Mouse (Mus musculus): ENCODE data around the gene Mettl14. TPM values are rescaled to one million over a fixed set of nuclear protein-coding genes. Genes with fewer than 3 reads are reported as not detected.

Gene Mettl14
- polyA plus RNA-seq, 1 experiment from 2014 or later, result 27.0 TPM

DNA sequence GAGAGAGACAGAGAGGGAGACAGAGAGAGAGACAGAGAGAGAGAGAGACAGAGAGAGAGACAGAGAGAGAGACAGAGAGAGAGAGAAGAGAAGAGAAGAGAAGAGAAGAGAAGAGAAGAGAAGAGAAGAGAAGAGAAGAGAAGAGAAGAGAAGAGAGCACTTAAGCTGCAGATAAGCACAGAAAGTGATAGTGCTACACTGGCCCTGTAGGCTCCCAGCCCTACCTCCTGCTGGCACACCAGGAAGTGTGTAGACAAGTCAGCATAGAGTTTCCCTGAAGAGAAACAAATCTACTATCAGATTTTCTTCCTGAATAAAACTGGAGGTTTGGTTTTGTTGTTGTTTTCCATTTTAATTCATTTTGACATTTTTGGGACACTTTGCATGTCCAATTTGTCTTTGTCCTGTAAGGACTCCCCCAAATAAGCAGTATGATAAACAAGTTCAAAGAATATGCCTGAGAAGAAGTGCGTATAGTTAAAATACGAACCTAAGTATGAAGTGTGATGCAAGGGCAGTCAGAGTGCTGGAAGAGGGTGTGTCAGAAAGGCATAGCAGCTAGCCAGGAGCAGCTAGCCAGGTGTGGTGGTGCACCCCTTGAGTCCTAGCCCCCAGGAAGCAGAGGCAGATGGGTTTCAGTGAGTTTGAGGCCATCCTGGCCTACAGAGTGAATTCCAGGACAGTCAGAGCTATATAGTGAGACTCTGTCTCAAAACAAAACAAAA lies 53.4 kb downstream of the Mettl14 start:
- peak overlapping the region; percentile 80 for H3K27ac ChIP-seq
- WGBS, result 56% methylated on average over 2 of the region's 2 CpGs
- no peaks in the 10 kb centered on the region for H3K27me3 ChIP-seq (replicated peaks)
- no peak overlapping the region for H3K9ac ChIP-seq
- peaks cover 18% of the 10 kb centered on the region for H3K4me1 ChIP-seq (replicated peaks)
- no peak overlapping the region for H3K4me3 ChIP-seq (replicated peaks)
- no peaks in the 10 kb centered on the region for H3K9me3 ChIP-seq
- peak; percentile 11; the same call in 1 of the 2 replicates for ATAC-seq
- H3K4me2 ChIP-seq (replicated peaks), result no peak overlapping the region
- no peaks in the 10 kb centered on the region for H3K36me3 ChIP-seq

DNA sequence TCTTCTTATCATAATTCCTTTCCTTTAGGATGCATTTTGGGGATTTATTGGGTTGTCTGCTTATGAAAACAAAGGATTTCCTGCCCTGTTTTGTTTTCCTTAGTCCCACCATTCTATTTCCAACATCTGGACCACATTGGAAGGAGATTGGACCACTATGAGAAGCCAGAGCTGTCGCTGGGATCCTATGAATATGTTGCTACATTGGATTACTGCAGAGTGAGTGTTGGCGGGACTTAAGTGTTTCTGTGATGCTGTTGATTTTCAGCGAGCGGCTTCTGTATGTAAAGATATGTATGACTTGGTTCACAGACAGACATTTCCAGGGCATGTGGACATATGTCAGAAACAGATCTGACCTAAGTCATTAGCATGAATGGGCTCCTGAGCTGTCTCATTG lies 55.7 kb downstream of the Mettl14 start:
- H3K27me3 ChIP-seq (replicated peaks), result no peaks in the 10 kb centered on the region
- H3K36me3 ChIP-seq, result no peaks in the 10 kb centered on the region
- H3K4me2 ChIP-seq (replicated peaks), result no peak overlapping the region
- H3K27ac ChIP-seq, result peak overlapping the region; percentile 14; the same call in 1 of the 2 replicates
- no peaks in the 10 kb centered on the region for H3K9me3 ChIP-seq
- ATAC-seq, result no peak
- no peak overlapping the region for H3K9ac ChIP-seq
- 68% methylated on average over 4 of the region's 4 CpGs for WGBS
- no peak overlapping the region for H3K4me3 ChIP-seq (replicated peaks)
- H3K4me1 ChIP-seq (replicated peaks), result peaks cover 18% of the 10 kb centered on the region

DNA sequence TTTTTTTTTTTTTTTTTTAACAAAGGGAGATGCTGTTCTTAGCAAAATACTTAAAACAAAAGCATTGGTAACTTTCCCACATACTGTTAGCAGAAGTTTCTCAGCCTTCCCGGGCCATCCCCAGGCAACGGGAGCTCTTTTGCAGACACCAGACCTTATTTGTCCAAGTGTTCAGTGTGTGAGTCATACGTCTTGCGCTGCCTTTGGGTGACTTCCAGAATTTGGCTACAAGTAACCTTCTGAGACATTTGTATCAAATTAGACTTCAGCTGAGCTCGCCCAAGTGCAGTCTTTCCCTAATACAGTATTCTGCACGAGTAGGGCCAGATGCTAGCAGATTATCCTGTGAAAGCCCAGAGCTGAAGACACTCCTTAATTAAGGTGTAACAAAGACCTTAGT lies 56.7 kb downstream of the Mettl14 start:
- Histone ChIP-seq H3K27me3 (replicated peaks) (no peaks in the 10 kb centered on the region), H3K9me3 (no peaks in the 10 kb centered on the region), H3K9ac (no peak overlapping the region), H3K4me1 (replicated peaks) (peaks cover 17% of the 10 kb centered on the region), H3K36me3 (no peaks in the 10 kb centered on the region), H3K4me3 (replicated peaks) (no peak overlapping the region), H3K4me2 (replicated peaks) (no peak overlapping the region), H3K27ac (peak overlapping the region; percentile 75)
- WGBS, result 40% methylated on average over 6 of the region's 6 CpGs
- peak; percentile 56 for ATAC-seq

DNA sequence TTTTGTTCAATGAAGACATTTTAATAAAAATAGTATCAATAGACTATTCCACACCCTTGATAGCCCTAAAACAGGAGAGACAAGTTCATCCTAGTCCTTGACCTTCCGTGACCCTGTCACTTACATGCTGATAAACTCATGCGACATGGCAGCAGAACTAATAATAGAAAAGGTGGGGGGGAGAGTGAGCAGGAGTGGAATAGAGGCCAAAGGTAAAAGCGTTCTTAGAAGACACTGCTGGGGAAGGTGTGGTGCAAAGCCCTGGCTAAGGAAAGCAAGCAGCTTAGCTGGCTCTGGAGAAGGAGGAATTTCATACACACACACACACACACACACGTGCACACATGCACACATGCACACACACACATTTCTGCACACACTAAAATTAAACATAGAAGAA lies 61.6 kb downstream of the Mettl14 start:
- WGBS, result 23% methylated on average over 4 of the region's 4 CpGs
- Histone ChIP-seq H3K9ac (no peak overlapping the region), H3K4me2 (replicated peaks) (peak overlapping the region; percentile 25), H3K27me3 (replicated peaks) (no peaks in the 10 kb centered on the region), H3K4me1 (replicated peaks) (peaks cover 18% of the 10 kb centered on the region), H3K27ac (peak overlapping the region; percentile 82), H3K36me3 (no peaks in the 10 kb centered on the region), H3K4me3 (replicated peaks) (no peak overlapping the region), H3K9me3 (no peaks in the 10 kb centered on the region)
- peak; percentile 45; the same call in 1 of the 2 replicates for ATAC-seq

DNA sequence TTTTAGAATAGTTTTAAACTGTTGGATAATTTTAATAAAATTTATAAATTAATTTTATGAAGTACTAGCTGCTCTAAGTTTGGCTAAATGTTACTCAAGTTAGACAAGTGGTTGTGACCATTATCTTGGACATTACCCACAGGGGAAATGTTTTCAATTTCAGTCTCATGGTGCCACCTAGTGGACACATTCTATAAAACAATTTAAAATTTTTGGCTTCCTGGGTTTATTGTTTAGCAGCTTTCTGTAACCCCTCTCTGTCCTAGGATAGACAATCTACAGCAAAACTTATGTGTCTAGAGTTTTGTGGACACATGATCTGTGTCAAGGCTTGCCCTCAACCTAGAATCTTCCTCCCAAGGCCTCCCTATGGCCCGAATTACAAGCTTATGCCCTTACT lies 63.8 kb downstream of the Mettl14 start:
- H3K4me3 ChIP-seq (replicated peaks), result no peak overlapping the region
- peak; percentile 50; the same call in 1 of the 2 replicates for ATAC-seq
- H3K9ac ChIP-seq, result no peak overlapping the region
- H3K27ac ChIP-seq, result no peak overlapping the region
- no peaks in the 10 kb centered on the region for H3K27me3 ChIP-seq (replicated peaks)
- no peaks in the 10 kb centered on the region for H3K9me3 ChIP-seq
- no peaks in the 10 kb centered on the region for H3K36me3 ChIP-seq
- H3K4me2 ChIP-seq (replicated peaks), result no peak overlapping the region
- WGBS, result 45% methylated on average over 1 of the region's 1 CpGs
- peaks cover 15% of the 10 kb centered on the region for H3K4me1 ChIP-seq (replicated peaks)

GRCm38 (mm10) chr3:123321612-123322011 lies 64.3 kb downstream of the Mettl14 start:
- Histone ChIP-seq H3K36me3 (no peaks in the 10 kb centered on the region), H3K4me3 (replicated peaks) (no peak overlapping the region), H3K27ac (peak overlapping the region; percentile 52; the same call in 1 of the 2 replicates), H3K27me3 (replicated peaks) (no peaks in the 10 kb centered on the region), H3K4me2 (replicated peaks) (no peak overlapping the region), H3K9me3 (no peaks in the 10 kb centered on the region), H3K9ac (no peak overlapping the region), H3K4me1 (replicated peaks) (peaks cover 15% of the 10 kb centered on the region)
- 77% methylated on average over 6 of the region's 6 CpGs for WGBS
- peak; percentile 42; the same call in 1 of the 2 replicates for ATAC-seq

DNA sequence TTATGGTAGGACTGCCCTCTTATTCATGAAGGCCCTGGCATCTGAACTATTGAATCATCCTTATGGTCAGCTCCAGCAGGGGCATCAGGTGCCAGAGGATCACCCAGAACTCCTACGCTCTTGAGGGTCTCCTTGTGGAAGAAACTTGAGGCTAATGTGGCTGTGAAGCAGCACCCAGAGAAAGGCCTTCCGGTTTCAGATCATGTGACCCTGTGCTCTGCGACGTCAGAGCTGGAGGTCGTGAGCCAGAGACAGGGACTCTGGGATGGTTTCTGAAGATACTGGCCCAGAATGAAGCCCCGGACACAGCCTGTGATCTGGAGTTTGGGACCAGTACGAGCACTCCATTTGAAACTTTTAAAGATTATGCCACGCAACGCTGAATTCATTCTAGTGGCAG lies 65.6 kb downstream of the Mettl14 start:
- H3K27me3 ChIP-seq (replicated peaks), result no peaks in the 10 kb centered on the region
- H3K4me3 ChIP-seq (replicated peaks), result no peak overlapping the region
- no peak overlapping the region for H3K4me2 ChIP-seq (replicated peaks)
- H3K36me3 ChIP-seq, result no peaks in the 10 kb centered on the region
- no peak for ATAC-seq
- 80% methylated on average over 9 of the region's 9 CpGs for WGBS
- H3K4me1 ChIP-seq (replicated peaks), result peaks cover 12% of the 10 kb centered on the region; the same call in 1 of the 2 replicates
- no peaks in the 10 kb centered on the region for H3K9me3 ChIP-seq
- H3K27ac ChIP-seq, result 0 out of 2 replicates have a peak overlapping the region, but pooled peaks have one; percentile 7
- no peak overlapping the region for H3K9ac ChIP-seq

Other genes with a start within 250 kb of the Mettl14 start
- gene Synpo2, start 150.0 kb downstream of the Mettl14 start, polyA plus RNA-seq (2015; fragmentation: Nextera tagmentation; extraction: Ambion mirVana), result 31.2 and 36.8 TPM in 2 replicates
- gene Sec24d, start 118.7 kb downstream of the Mettl14 start, polyA plus RNA-seq (2015; fragmentation: Nextera tagmentation; extraction: Ambion mirVana), result 87.8 and 95.9 TPM in 2 replicates
- 5.4 and 6.3 TPM in 2 replicates for gene Prss12, start 60.8 kb upstream of the Mettl14 start, polyA plus RNA-seq (2015; fragmentation: Nextera tagmentation; extraction: Ambion mirVana)